Comparison of ENCODE assay signal across 8 mouse cellular contexts in genomic region chr16:49857504-49858160, GRCm38 (mm10). TPM values are rescaled to one million over a fixed set of nuclear protein-coding genes. Genes with fewer than 3 reads are reported as not detected.
DNase-seq lines count a peak whose midpoint lies in the region; ATAC-seq and TF ChIP-seq lines count a peak whose summit lies in the region.

No protein-coding gene starts in this region.

- H3K9me3 ChIP-seq in hindbrain, embryonic 13.5 days: no peaks in the 10 kb centered on the region

- peak overlapping the region; percentile 72 for H3K4me2 ChIP-seq in hindbrain, embryonic 13.5 days

- no peak for TF ChIP-seq CTCF in embryonic fibroblast, embryonic 13.5 days (IDR thresholded peaks at IDR 0.05; ENCODE audit: borderline replicate concordance, insufficient read depth, low read length)

- peak overlapping the region; percentile 48 for H3K4me3 ChIP-seq in embryonic fibroblast, embryonic 13.5 days (ENCODE audit: insufficient read depth, low read length)
- peak overlapping the region; percentile 24 for H3K4me3 ChIP-seq in hindbrain, embryonic 13.5 days

- peak overlapping the region; percentile 53; the same call in 1 of the 2 replicates for H3K9ac ChIP-seq in hindbrain, embryonic 13.5 days

- peaks cover 8% of the 10 kb centered on the region for H3K4me1 ChIP-seq in embryonic fibroblast, embryonic 13.5 days (ENCODE audit: control insufficient read depth, insufficient read depth, low read length)
- peaks cover 22% of the 10 kb centered on the region for H3K4me1 ChIP-seq in hindbrain, embryonic 13.5 days (replicated peaks)

- peaks cover 7% of the 10 kb centered on the region; the same call in 1 of the 2 replicates for H3K36me3 ChIP-seq in hindbrain, embryonic 13.5 days

- 52% methylated on average over 8 of the region's 8 CpGs for WGBS in hindbrain, embryonic 13.5 days

- peak overlapping the region; percentile 94 for H3K27ac ChIP-seq in embryonic fibroblast, embryonic 13.5 days (ENCODE audit: insufficient read depth, low read length)
- H3K27ac ChIP-seq in hindbrain, embryonic 13.5 days: no peak overlapping the region

- DNase-seq in thymus, postnatal 0 days (ENCODE audit: low spot score): peak; percentile 49
- DNase-seq in thymus, postnatal 4 days: no peak
- peak; percentile 56 for DNase-seq in lung, postnatal 36 days
- DNase-seq in thymus, postnatal 25 days: peak; percentile 50
- no peak for DNase-seq in gastrocnemius, postnatal 10 days
- no peak for DNase-seq in urinary bladder, adult 2 months (ENCODE audit: low spot score)

- TF ChIP-seq POLR2A in embryonic fibroblast, embryonic 13.5 days (IDR thresholded peaks at IDR 0.05; ENCODE audit: low read depth, low read length): no peak

- ATAC-seq in hindbrain, embryonic 13.5 days (ENCODE audit: low FRiP score): no peak

- H3K27me3 ChIP-seq in hindbrain, embryonic 13.5 days: no peaks in the 10 kb centered on the region

RNA-seq across cellular contexts. Expression of gene Cd47, which starts 57.3 kb away (rescaled TPM):
- 354 and 407 TPM in 2 replicates for polyA plus RNA-seq in thymus, postnatal 0 days (2015; fragmentation: Nextera tagmentation; extraction: Ambion mirVana)
- 84.6 and 124 TPM in 2 replicates for polyA plus RNA-seq in embryonic fibroblast, embryonic 13.5 days (2011; ENCODE audit: insufficient read length, low read depth, missing spikeins)
- 110 and 119 TPM in 2 replicates for polyA plus RNA-seq in hindbrain, embryonic 13.5 days (2015; fragmentation: Nextera tagmentation; extraction: Ambion mirVana)
- 10 to 100 TPM; 41.9 to 49.2 TPM for total RNA-seq in gastrocnemius, postnatal 10 days (2021)
- 84.4 and 84.8 TPM in 2 replicates for polyA plus RNA-seq in urinary bladder, adult 2 months (2012; rRNA removed)

Comparison
In these comparisons a context has a peak if more than half of its experiments do, and no peak if none do; other contexts are left out.
1. DNase-seq: peak in thymus, postnatal 0 days (single experiment), lung, postnatal 36 days (single experiment) and thymus, postnatal 25 days (single experiment); none in thymus, postnatal 4 days (single experiment), gastrocnemius, postnatal 10 days (single experiment) and urinary bladder, adult 2 months (single experiment).